Mouse (Mus musculus): ENCODE results near the gene Dapk2. TPM values are rescaled to one million over a fixed set of nuclear protein-coding genes. Genes with fewer than 3 reads are reported as not detected.
A peak's percentile ranks its signal among the peaks of the same experiment; 100 is the strongest.

The Dapk2 gene
- polyA plus RNA-seq, 1 experiment from 2014 or later, result 5.9 TPM

DNA sequence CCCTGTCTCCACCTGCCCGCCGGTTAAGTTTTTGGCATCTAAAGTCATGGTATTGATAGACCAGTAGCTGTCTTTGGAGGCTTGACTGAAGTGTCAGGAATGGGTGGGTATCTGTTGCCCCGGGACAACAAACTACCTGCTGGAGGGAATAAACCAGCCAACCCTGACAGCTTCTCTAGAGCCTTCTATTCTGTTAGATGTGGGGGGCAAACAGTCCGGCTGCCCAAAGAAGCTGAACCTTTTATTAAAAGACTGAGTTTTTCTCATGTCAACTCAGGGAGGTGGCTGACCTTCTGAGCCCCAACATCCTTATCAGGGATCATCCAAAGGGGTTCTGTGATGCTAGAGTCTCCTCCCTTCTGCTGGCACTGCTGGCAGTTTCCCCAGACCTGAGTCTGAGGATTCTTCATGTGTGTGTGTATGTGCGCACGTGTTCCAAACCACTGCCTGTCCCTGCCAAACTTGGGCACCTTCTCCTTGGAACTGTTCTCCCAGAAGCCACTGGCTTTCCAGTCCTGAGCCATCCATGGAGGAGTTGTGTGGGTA is 935 bp downstream of the Dapk2 start:
- Histone ChIP-seq H3K27ac (ENCODE audit: low read depth) (no peak overlapping the region), H3K9me3 (ENCODE audit: low read depth, low read length) (no peaks in the 10 kb centered on the region), H3K36me3 (ENCODE audit: insufficient read depth) (no peaks in the 10 kb centered on the region), H3K4me2 (peak overlapping the region; percentile 75), H3K9ac (peak overlapping the region; percentile 49; the same call in 1 of the 2 replicates), H3K27me3 (ENCODE audit: insufficient read depth, low read length) (peaks cover 16% of the 10 kb centered on the region; the same call in 1 of the 2 replicates), H3K4me1 (ENCODE audit: insufficient read depth) (no peaks in the 10 kb centered on the region), H3K4me3 (ENCODE audit: low read depth, low read length) (peak overlapping the region; percentile 43; the same call in 1 of the 2 replicates)
- 75% methylated on average over 6 of the region's 6 CpGs for WGBS
- TF ChIP-seq CTCF (IDR thresholded peaks at IDR 0.05; ENCODE audit: low read depth), result no peak
- no peak for DNase-seq
- no peak for ATAC-seq (ENCODE audit: insufficient read depth)

DNA sequence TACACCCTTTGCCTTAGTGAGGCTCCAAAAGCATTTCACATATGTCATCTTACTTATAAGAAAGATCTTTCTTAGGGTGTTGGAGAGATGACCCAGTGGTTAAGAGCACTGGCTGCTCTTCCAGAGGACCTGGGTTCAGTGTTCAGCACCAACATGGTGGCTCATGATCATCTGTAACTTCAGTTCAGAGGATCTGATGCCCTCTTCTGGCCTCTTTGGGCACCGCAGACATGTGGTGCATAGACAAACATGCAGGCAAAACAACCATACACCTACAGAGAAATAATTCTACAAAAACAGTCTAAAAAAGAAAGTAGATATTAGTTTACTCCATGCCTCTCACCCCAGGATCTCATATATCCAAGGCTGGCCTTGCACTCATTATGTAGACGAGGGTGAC is 2.1 kb downstream of the Dapk2 start:
- Histone ChIP-seq H3K36me3 (ENCODE audit: insufficient read depth) (no peaks in the 10 kb centered on the region), H3K4me1 (ENCODE audit: insufficient read depth) (no peaks in the 10 kb centered on the region), H3K4me2 (no peak overlapping the region), H3K9me3 (ENCODE audit: low read depth, low read length) (no peaks in the 10 kb centered on the region), H3K4me3 (ENCODE audit: low read depth, low read length) (no peak overlapping the region), H3K27me3 (ENCODE audit: insufficient read depth, low read length) (peaks cover 16% of the 10 kb centered on the region; the same call in 1 of the 2 replicates), H3K27ac (ENCODE audit: low read depth) (no peak overlapping the region), H3K9ac (no peak overlapping the region)
- 95% methylated on average over 2 of the region's 2 CpGs for WGBS
- TF ChIP-seq CTCF (IDR thresholded peaks at IDR 0.05; ENCODE audit: low read depth), result 0 out of 2 replicates have a peak, but pooled peaks have one; percentile 10
- ATAC-seq (ENCODE audit: insufficient read depth), result no peak
- DNase-seq, result no peak

DNA sequence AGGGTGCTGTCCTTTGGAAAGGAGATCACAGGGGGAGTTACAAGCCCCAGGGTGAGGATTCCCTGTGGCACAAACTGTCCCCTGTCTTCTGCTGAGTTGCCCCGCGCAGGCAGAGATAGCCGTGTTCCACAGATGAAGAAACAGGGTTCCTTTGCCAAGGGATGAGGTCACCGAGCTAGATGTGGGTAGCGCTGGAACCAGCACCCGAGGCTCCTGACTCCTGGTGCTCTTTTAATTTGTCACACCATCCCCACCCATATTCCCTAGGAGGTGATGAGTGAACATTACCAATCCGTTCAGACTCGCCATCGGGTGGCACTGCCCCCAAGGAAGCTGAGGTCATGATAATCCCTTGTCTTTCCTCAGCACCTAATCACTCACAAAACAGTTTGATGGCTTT is 5.0 kb downstream of the Dapk2 start:
- no peak overlapping the region for H3K4me3 ChIP-seq (ENCODE audit: low read depth, low read length)
- no peak for TF ChIP-seq CTCF (IDR thresholded peaks at IDR 0.05; ENCODE audit: low read depth)
- H3K4me2 ChIP-seq, result no peak overlapping the region
- peaks cover 16% of the 10 kb centered on the region; the same call in 1 of the 2 replicates for H3K27me3 ChIP-seq (ENCODE audit: insufficient read depth, low read length)
- no peak overlapping the region for H3K9ac ChIP-seq
- WGBS, result 70% methylated on average over 9 of the region's 9 CpGs
- DNase-seq (no peak), ATAC-seq (ENCODE audit: insufficient read depth) (no peak)
- no peaks in the 10 kb centered on the region for H3K9me3 ChIP-seq (ENCODE audit: low read depth, low read length)
- no peaks in the 10 kb centered on the region for H3K36me3 ChIP-seq (ENCODE audit: insufficient read depth)
- no peak overlapping the region for H3K27ac ChIP-seq (ENCODE audit: low read depth)
- no peaks in the 10 kb centered on the region for H3K4me1 ChIP-seq (ENCODE audit: insufficient read depth)

DNA sequence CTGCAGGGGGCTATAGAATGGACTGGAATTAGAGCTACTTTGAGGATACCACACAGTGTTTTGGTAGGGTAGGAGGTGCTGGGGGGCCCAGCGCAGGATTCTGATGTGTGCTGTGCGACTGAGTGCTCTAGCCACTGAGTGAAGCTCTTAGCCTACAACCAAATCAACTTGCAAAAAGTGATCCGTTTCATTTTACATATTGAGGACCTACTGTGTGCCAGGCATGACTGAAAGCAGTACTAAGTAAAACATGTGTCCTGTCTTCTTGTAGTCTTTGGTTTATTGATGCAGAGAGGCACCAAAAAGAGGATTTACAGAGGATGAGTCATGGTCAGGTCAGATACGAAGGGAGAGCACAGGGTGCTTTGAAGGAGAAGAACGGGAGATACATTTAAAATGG is 9.2 kb downstream of the Dapk2 start:
- no peak for DNase-seq
- Histone ChIP-seq H3K9me3 (ENCODE audit: low read depth, low read length) (no peaks in the 10 kb centered on the region), H3K4me3 (ENCODE audit: low read depth, low read length) (no peak overlapping the region), H3K27me3 (ENCODE audit: insufficient read depth, low read length) (no peaks in the 10 kb centered on the region), H3K4me2 (no peak overlapping the region), H3K36me3 (ENCODE audit: insufficient read depth) (no peaks in the 10 kb centered on the region), H3K27ac (ENCODE audit: low read depth) (no peak overlapping the region), H3K9ac (no peak overlapping the region), H3K4me1 (ENCODE audit: insufficient read depth) (no peaks in the 10 kb centered on the region)
- 81% methylated on average over 5 of the region's 5 CpGs for WGBS
- ATAC-seq (ENCODE audit: insufficient read depth), result no peak
- no peak for TF ChIP-seq CTCF (IDR thresholded peaks at IDR 0.05; ENCODE audit: low read depth)

DNA sequence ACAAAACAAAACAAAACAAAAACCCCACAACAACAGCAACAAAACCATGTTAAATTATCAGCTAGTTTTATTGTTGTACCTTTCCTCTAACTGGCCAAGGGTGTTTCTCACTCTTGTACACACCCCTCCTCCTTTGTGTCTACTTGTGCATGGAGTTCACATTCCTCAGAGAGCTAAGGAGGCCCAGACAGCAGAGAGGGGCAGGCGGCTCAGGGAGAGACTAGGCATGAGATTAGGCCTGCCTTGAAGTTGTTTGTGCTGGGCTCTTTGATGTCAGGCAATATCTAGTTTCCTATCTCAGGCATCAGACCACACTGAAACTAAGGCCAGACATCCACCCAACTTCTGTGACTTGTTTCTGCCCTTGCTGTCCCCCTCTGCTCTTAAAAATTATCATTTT is 10.2 kb downstream of the Dapk2 start:
- no peaks in the 10 kb centered on the region for H3K27me3 ChIP-seq (ENCODE audit: insufficient read depth, low read length)
- no peak overlapping the region for H3K4me2 ChIP-seq
- 11% methylated on average over 1 of the region's 1 CpGs for WGBS
- no peak overlapping the region for H3K4me3 ChIP-seq (ENCODE audit: low read depth, low read length)
- no peak for ATAC-seq (ENCODE audit: insufficient read depth)
- peak; percentile 21 for DNase-seq
- TF ChIP-seq CTCF (IDR thresholded peaks at IDR 0.05; ENCODE audit: low read depth), result no peak
- H3K9ac ChIP-seq, result no peak overlapping the region
- H3K27ac ChIP-seq (ENCODE audit: low read depth), result no peak overlapping the region
- H3K36me3 ChIP-seq (ENCODE audit: insufficient read depth), result no peaks in the 10 kb centered on the region
- H3K9me3 ChIP-seq (ENCODE audit: low read depth, low read length), result no peaks in the 10 kb centered on the region
- H3K4me1 ChIP-seq (ENCODE audit: insufficient read depth), result no peaks in the 10 kb centered on the region

DNA sequence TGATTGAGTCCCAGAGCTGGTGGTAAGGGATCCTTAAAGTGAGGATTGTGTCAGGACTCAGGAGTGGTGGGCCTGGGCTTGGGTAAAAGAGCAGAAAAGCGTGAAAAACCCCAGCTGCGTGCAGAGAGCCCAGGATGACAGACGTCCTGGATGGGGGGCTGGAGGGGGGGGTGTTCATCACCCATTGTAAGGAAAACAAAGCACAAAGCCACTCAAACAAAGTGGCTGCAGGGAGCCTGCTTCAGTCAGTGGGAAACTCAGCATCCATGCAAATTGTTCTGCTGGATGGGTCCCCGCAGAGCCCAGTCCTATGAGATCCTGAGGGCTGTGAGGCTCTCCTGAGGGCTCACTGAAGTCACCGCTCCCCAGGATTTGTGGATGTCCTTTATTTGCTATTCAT is 12.5 kb downstream of the Dapk2 start:
- WGBS, result 54% methylated on average over 5 of the region's 5 CpGs
- DNase-seq, result no peak
- H3K36me3 ChIP-seq (ENCODE audit: insufficient read depth), result no peaks in the 10 kb centered on the region
- no peak for ATAC-seq (ENCODE audit: insufficient read depth)
- no peaks in the 10 kb centered on the region for H3K27me3 ChIP-seq (ENCODE audit: insufficient read depth, low read length)
- H3K9me3 ChIP-seq (ENCODE audit: low read depth, low read length), result no peaks in the 10 kb centered on the region
- no peaks in the 10 kb centered on the region for H3K4me1 ChIP-seq (ENCODE audit: insufficient read depth)
- no peak overlapping the region for H3K4me2 ChIP-seq
- H3K4me3 ChIP-seq (ENCODE audit: low read depth, low read length), result no peak overlapping the region
- no peak overlapping the region for H3K9ac ChIP-seq
- no peak for TF ChIP-seq CTCF (IDR thresholded peaks at IDR 0.05; ENCODE audit: low read depth)
- no peak overlapping the region for H3K27ac ChIP-seq (ENCODE audit: low read depth)

DNA sequence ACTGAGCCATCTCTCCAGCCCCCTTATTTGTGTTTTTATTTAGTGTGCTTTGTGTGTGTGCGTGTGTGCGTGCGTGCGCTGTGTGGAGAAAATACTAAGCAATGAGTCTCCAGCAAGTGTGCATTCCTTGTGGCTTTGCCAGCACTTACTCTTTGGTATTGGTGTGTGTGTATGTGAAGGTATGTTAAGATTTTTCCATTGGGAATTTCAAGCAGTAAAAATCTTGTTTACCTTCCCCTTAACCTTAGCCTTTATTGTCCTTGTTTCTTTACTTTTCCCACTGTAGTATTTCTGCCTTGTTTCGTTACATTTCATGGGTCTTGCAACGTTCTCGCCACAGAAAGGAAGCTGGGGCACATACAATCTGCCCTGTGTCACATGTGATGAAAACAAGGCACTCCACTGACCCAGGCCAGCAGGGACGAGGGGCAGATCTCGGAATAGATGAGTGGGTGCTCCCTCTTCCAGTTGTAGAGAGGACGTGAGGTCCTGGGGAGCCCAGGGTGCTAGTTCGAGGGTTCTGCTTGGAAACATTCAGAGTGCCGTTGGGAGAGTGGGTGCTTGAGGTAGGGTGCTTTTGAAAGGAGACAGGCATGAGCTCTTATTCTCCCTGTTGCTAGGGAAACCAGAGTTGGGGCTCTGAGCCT is 13.4 kb downstream of the Dapk2 start:
- Histone ChIP-seq H3K27me3 (ENCODE audit: insufficient read depth, low read length) (no peaks in the 10 kb centered on the region), H3K27ac (ENCODE audit: low read depth) (no peak overlapping the region), H3K4me2 (no peak overlapping the region), H3K9ac (no peak overlapping the region), H3K9me3 (ENCODE audit: low read depth, low read length) (no peaks in the 10 kb centered on the region), H3K36me3 (ENCODE audit: insufficient read depth) (no peaks in the 10 kb centered on the region), H3K4me3 (ENCODE audit: low read depth, low read length) (no peak overlapping the region), H3K4me1 (ENCODE audit: insufficient read depth) (no peaks in the 10 kb centered on the region)
- DNase-seq, result peak; percentile 14
- TF ChIP-seq CTCF (IDR thresholded peaks at IDR 0.05; ENCODE audit: low read depth), result no peak
- ATAC-seq (ENCODE audit: insufficient read depth), result no peak
- 59% methylated on average over 12 of the region's 12 CpGs for WGBS

All from lung, embryonic 14.5 days (tissue).